Mouse (Mus musculus): ENCODE results near the gene Gtf2ird1. TPM values are rescaled to one million over a fixed set of nuclear protein-coding genes. Genes with fewer than 3 reads are reported as not detected.
"Not testable (repeated sequence)": the region's sequence is repeated elsewhere in the genome, so short reads cannot be mapped to it uniquely, and the experiment has no call there.

Gtf2ird1 gene
- polyA plus RNA-seq, 1 experiment from 2014 or later: 12.9 TPM

GRCm38 (mm10) chr5:134343530-134343929 lies 113.0 kb downstream of the Gtf2ird1 start:
- H3K9ac ChIP-seq; H3K27ac ChIP-seq; H3K4me2 ChIP-seq; DNase-seq; H3K4me1 ChIP-seq (replicated peaks); H3K9me3 ChIP-seq (replicated peaks); H3K36me3 ChIP-seq; ATAC-seq (ENCODE audit: low read depth); H3K4me3 ChIP-seq (replicated peaks); H3K27me3 ChIP-seq: not testable (repeated sequence)
- 59% methylated on average over 4 of the region's 4 CpGs for WGBS (ENCODE audit: insufficient replicate concordance)

GRCm38 (mm10) chr5:134342503-134343205 lies 113.9 kb downstream of the Gtf2ird1 start:
- DNase-seq (no peak), ATAC-seq (ENCODE audit: low read depth) (peak; percentile 51)
- no peak overlapping the region for H3K9ac ChIP-seq
- H3K4me3 ChIP-seq (replicated peaks): peak overlapping the region; percentile 16; the same call in 1 of the 2 replicates
- peak overlapping the region; percentile 47; the same call in 1 of the 2 replicates for H3K27ac ChIP-seq
- 45% methylated on average over 18 of the region's 18 CpGs for WGBS (ENCODE audit: insufficient replicate concordance)
- 0 out of 2 replicates have a peak overlapping the region, but pooled peaks have one; percentile 4 for H3K4me2 ChIP-seq
- H3K4me1 ChIP-seq (replicated peaks): peaks cover 10% of the 10 kb centered on the region; the same call in 1 of the 2 replicates
- H3K9me3 ChIP-seq (replicated peaks): 0 out of 2 replicates have a peak, but pooled peaks cover 2% of the 10 kb centered on the region
- no peaks in the 10 kb centered on the region for H3K36me3 ChIP-seq
- no peaks in the 10 kb centered on the region for H3K27me3 ChIP-seq

GRCm38 (mm10) chr5:134341721-134342120 lies 114.8 kb downstream of the Gtf2ird1 start:
- H3K4me1 ChIP-seq (replicated peaks): peaks cover 10% of the 10 kb centered on the region; the same call in 1 of the 2 replicates
- 76% methylated on average over 5 of the region's 5 CpGs for WGBS (ENCODE audit: insufficient replicate concordance)
- no peak for ATAC-seq (ENCODE audit: low read depth)

GRCm38 (mm10) chr5:134341321-134341720 lies 115.2 kb downstream of the Gtf2ird1 start:
- no peak overlapping the region for H3K4me3 ChIP-seq (replicated peaks)
- 0 out of 2 replicates have a peak, but pooled peaks cover 1% of the 10 kb centered on the region for H3K9me3 ChIP-seq (replicated peaks)
- H3K4me2 ChIP-seq: no peak overlapping the region
- H3K36me3 ChIP-seq: no peaks in the 10 kb centered on the region
- peaks cover 10% of the 10 kb centered on the region; the same call in 1 of the 2 replicates for H3K4me1 ChIP-seq (replicated peaks)
- WGBS (ENCODE audit: insufficient replicate concordance): 60% methylated on average over 10 of the region's 10 CpGs
- no peak for DNase-seq
- no peak for ATAC-seq (ENCODE audit: low read depth)
- no peaks in the 10 kb centered on the region for H3K27me3 ChIP-seq
- H3K9ac ChIP-seq: no peak overlapping the region
- no peak overlapping the region for H3K27ac ChIP-seq

More at GRCm38 (mm10) chr5:134341721-134342120, 114.8 kb downstream of the Gtf2ird1 start:
- Histone ChIP-seq H3K9me3 (replicated peaks) (0 out of 2 replicates have a peak, but pooled peaks cover 2% of the 10 kb centered on the region), H3K36me3 (no peaks in the 10 kb centered on the region), H3K27ac (no peak overlapping the region), H3K4me2 (no peak overlapping the region), H3K4me3 (replicated peaks) (no peak overlapping the region), H3K9ac (no peak overlapping the region), H3K27me3 (no peaks in the 10 kb centered on the region)
- no peak for DNase-seq

- Histone ChIP-seq H3K4me1 (replicated peaks) (peaks cover 10% of the 10 kb centered on the region; the same call in 1 of the 2 replicates), H3K27me3 (no peaks in the 10 kb centered on the region), H3K4me3 (replicated peaks) (no peak overlapping the region), H3K9ac (no peak overlapping the region), H3K9me3 (replicated peaks) (no peaks in the 10 kb centered on the region), H3K4me2 (no peak overlapping the region), H3K36me3 (no peaks in the 10 kb centered on the region), H3K27ac (no peak overlapping the region)
- WGBS (ENCODE audit: insufficient replicate concordance): 49% methylated on average over 6 of the region's 6 CpGs
- ATAC-seq (ENCODE audit: low read depth) (no peak), DNase-seq (no peak)
Measured at GRCm38 (mm10) chr5:134340101-134340522, 116.4 kb downstream of the Gtf2ird1 start.

GRCm38 (mm10) chr5:134337012-134337411 lies 119.5 kb downstream of the Gtf2ird1 start:
- not testable (repeated sequence) for H3K27me3 ChIP-seq; H3K4me2 ChIP-seq; H3K27ac ChIP-seq; H3K4me1 ChIP-seq (replicated peaks); H3K36me3 ChIP-seq; ATAC-seq (ENCODE audit: low read depth); H3K4me3 ChIP-seq (replicated peaks); DNase-seq; H3K9ac ChIP-seq; H3K9me3 ChIP-seq (replicated peaks)
- WGBS (ENCODE audit: insufficient replicate concordance): 74% methylated on average over 2 of the region's 2 CpGs

- no peak overlapping the region for H3K9ac ChIP-seq
- H3K4me2 ChIP-seq: no peak overlapping the region
- DNase-seq (no peak), ATAC-seq (ENCODE audit: low read depth) (no peak)
- no peak overlapping the region for H3K4me3 ChIP-seq (replicated peaks)
- no peak overlapping the region for H3K27ac ChIP-seq
- no peaks in the 10 kb centered on the region for H3K36me3 ChIP-seq
- WGBS (ENCODE audit: insufficient replicate concordance): 71% methylated on average over 8 of the region's 8 CpGs
- H3K9me3 ChIP-seq (replicated peaks): no peaks in the 10 kb centered on the region
- H3K4me1 ChIP-seq (replicated peaks): peaks cover 21% of the 10 kb centered on the region
- H3K27me3 ChIP-seq: no peaks in the 10 kb centered on the region
Measured at GRCm38 (mm10) chr5:134332743-134333142, 123.8 kb downstream of the Gtf2ird1 start.

GRCm38 (mm10) chr5:134330082-134330481 lies 126.4 kb downstream of the Gtf2ird1 start:
- Histone ChIP-seq H3K27ac (no peak overlapping the region), H3K4me1 (replicated peaks) (peaks cover 40% of the 10 kb centered on the region), H3K27me3 (no peaks in the 10 kb centered on the region), H3K4me2 (no peak overlapping the region), H3K9me3 (replicated peaks) (no peaks in the 10 kb centered on the region), H3K36me3 (no peaks in the 10 kb centered on the region), H3K9ac (no peak overlapping the region), H3K4me3 (replicated peaks) (no peak overlapping the region)
- DNase-seq (no peak), ATAC-seq (ENCODE audit: low read depth) (no peak)
- whole genome bisulfite sequencing (ENCODE audit: insufficient replicate concordance): 76% methylated on average over 2 of the region's 2 CpGs

GRCm38 (mm10) chr5:134329311-134329710 lies 127.2 kb downstream of the Gtf2ird1 start:
- no peaks in the 10 kb centered on the region for H3K9me3 ChIP-seq (replicated peaks)
- no peaks in the 10 kb centered on the region for H3K27me3 ChIP-seq
- no peak overlapping the region for H3K27ac ChIP-seq
- H3K4me2 ChIP-seq: no peak overlapping the region
- no peaks in the 10 kb centered on the region for H3K36me3 ChIP-seq
- peaks cover 44% of the 10 kb centered on the region for H3K4me1 ChIP-seq (replicated peaks)
- WGBS (ENCODE audit: insufficient replicate concordance): 64% methylated on average over 4 of the region's 4 CpGs
- H3K4me3 ChIP-seq (replicated peaks): no peak overlapping the region
- no peak for DNase-seq
- H3K9ac ChIP-seq: no peak overlapping the region
- no peak for ATAC-seq (ENCODE audit: low read depth)

- 40% methylated on average over 6 of the region's 6 CpGs for WGBS (ENCODE audit: insufficient replicate concordance)
- Histone ChIP-seq H3K9me3 (replicated peaks) (no peaks in the 10 kb centered on the region), H3K27me3 (no peaks in the 10 kb centered on the region), H3K4me3 (replicated peaks) (no peak overlapping the region), H3K4me2 (0 out of 2 replicates have a peak overlapping the region, but pooled peaks have one; percentile 4), H3K27ac (peak overlapping the region; percentile 58; the same call in 1 of the 2 replicates), H3K36me3 (no peaks in the 10 kb centered on the region), H3K9ac (peak overlapping the region; percentile 17; the same call in 1 of the 2 replicates), H3K4me1 (replicated peaks) (peaks cover 51% of the 10 kb centered on the region)
- DNase-seq (no peak), ATAC-seq (ENCODE audit: low read depth) (peak; percentile 78)
Measured at GRCm38 (mm10) chr5:134328482-134329001, 128.0 kb downstream of the Gtf2ird1 start.

GRCm38 (mm10) chr5:134325856-134326566 lies 130.5 kb downstream of the Gtf2ird1 start:
- DNase-seq (no peak), ATAC-seq (ENCODE audit: low read depth) (peak; percentile 21; the same call in 1 of the 2 replicates)

More at GRCm38 (mm10) chr5:134325856-134326566, 130.5 kb downstream of the Gtf2ird1 start:
- H3K4me1 ChIP-seq (replicated peaks): peaks cover 48% of the 10 kb centered on the region
- peak overlapping the region; percentile 3; the same call in 1 of the 2 replicates for H3K4me2 ChIP-seq
- H3K9ac ChIP-seq: peak overlapping the region; percentile 23; the same call in 1 of the 2 replicates
- 40% methylated on average over 13 of the region's 13 CpGs for WGBS (ENCODE audit: insufficient replicate concordance)
- H3K4me3 ChIP-seq (replicated peaks): no peak overlapping the region
- H3K27me3 ChIP-seq: no peaks in the 10 kb centered on the region
- H3K27ac ChIP-seq: peak overlapping the region; percentile 36
- no peaks in the 10 kb centered on the region for H3K9me3 ChIP-seq (replicated peaks)
- H3K36me3 ChIP-seq: no peaks in the 10 kb centered on the region
